Mouse (Mus musculus) ES-Bruce4 (cell line): ENCODE results near the gene Atp5b. TPM values are rescaled to one million over a fixed set of nuclear protein-coding genes. Genes with fewer than 3 reads are reported as not detected.

Experiments used
- H3K27ac ChIP-seq: 2 replicates; pipeline ENCODE4 v1.5.1; 2012; ENCODE audit warnings: low read length, inconsistent platforms; ENCODE audit not compliant: insufficient read depth
- H3K27me3 ChIP-seq: 2 replicates; pipeline ENCODE4 v1.6.1; 2012; ENCODE audit warnings: mild to moderate bottlenecking, low read length, inconsistent platforms; ENCODE audit not compliant: control insufficient read depth, poor library complexity, insufficient read depth, severe bottlenecking
- H3K36me3 ChIP-seq: 2 replicates; pipeline ENCODE4 v1.6.1; 2012; ENCODE audit warnings: inconsistent platforms, mild to moderate bottlenecking, low read length, moderate library complexity; ENCODE audit not compliant: control insufficient read depth, poor library complexity, insufficient read depth, severe bottlenecking
- H3K4me1 ChIP-seq: one replicate; pipeline ENCODE4 v1.8.1; 2011; ENCODE audit warnings: low read length; ENCODE audit not compliant: control insufficient read depth, insufficient read depth
- H3K4me3 ChIP-seq: 2 replicates; pipeline ENCODE4 v1.5.1; 2011; ENCODE audit warnings: low read depth, mild to moderate bottlenecking, low read length
- H3K9ac ChIP-seq: 2 replicates; pipeline ENCODE4 v1.6.1; 2012; ENCODE audit warnings: low read depth, mild to moderate bottlenecking, inconsistent platforms; ENCODE audit not compliant: poor library complexity, severe bottlenecking
- H3K9me3 ChIP-seq: replicated peaks from 2 replicates; pipeline ENCODE4 v1.6.1; 2012; ENCODE audit warnings: mild to moderate bottlenecking, low read length, inconsistent platforms; ENCODE audit not compliant: control insufficient read depth, poor library complexity, insufficient read depth, severe bottlenecking
- CTCF ChIP-seq: IDR thresholded peaks from one replicate; pipeline ENCODE4 v1.8.1; 2011; ENCODE audit warnings: low read depth, low read length
- EP300 ChIP-seq: IDR thresholded peaks from 2 replicates; pipeline ENCODE4 v1.6.1; 2011; ENCODE audit warnings: low read depth, low read length; ENCODE audit not compliant: insufficient read depth
- POLR2A ChIP-seq: IDR thresholded peaks from one replicate; pipeline ENCODE4 v1.8.1; 2011; ENCODE audit warnings: low read length; ENCODE audit not compliant: insufficient read depth
- polyA plus RNA-seq: library from polyadenylated mRNA; stranded (reverse); fragments of >200 nt; gene quantifications from 2 replicates; pipeline ENCODE4 v1.2.4, GENCODE M21; 2011; ENCODE audit warnings: low read depth; ENCODE audit not compliant: missing spikeins, insufficient read depth, insufficient read length

Atp5b gene
- polyA plus RNA-seq, 1 experiment, result 1,323 TPM

DNA sequence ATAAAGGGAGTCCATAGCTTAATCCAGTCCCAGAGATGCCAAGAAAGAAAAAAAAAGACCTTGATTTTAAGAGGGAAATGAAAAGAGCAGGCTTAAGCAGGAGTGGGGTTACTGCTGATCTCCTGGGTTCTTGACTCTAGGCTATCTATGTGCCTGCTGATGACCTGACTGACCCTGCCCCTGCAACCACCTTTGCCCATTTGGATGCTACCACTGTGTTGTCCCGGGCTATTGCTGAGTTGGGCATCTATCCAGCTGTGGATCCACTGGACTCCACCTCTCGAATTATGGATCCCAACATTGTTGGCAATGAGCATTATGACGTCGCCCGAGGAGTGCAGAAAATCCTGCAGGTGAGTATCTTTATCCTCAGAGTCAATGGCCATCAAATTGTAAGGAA is 5.1 kb downstream of the Atp5b start:
- Histone ChIP-seq H3K36me3 (peaks cover 65% of the 10 kb centered on the region), H3K9me3 (no peaks in the 10 kb centered on the region), H3K9ac (no peak overlapping the region), H3K4me1 (no peaks in the 10 kb centered on the region), H3K27me3 (no peaks in the 10 kb centered on the region), H3K4me3 (no peak overlapping the region), H3K27ac (no peak overlapping the region)
- no peak for TF ChIP-seq POLR2A
- no peak for TF ChIP-seq EP300
- TF ChIP-seq CTCF, result no peak

DNA sequence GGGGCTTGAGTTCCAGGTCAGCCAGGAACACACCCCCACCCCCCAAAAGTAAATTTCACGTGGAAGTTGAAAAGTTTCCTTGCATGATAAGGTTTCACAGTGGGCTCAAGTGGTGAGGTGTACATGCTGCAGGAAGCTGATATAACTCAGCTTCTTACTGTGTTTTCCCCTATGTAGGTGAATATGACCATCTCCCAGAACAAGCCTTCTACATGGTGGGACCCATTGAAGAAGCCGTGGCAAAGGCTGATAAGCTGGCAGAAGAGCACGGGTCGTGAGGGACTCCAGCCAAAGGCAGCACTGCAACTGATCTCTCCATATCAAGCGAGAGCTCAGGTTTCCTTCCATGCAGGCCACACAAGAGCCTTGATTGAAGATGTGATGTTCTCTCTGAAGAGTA is 6.8 kb downstream of the Atp5b start:
- Histone ChIP-seq H3K9me3 (no peaks in the 10 kb centered on the region), H3K4me3 (no peak overlapping the region), H3K27me3 (no peaks in the 10 kb centered on the region), H3K27ac (no peak overlapping the region), H3K9ac (no peak overlapping the region), H3K36me3 (peaks cover 56% of the 10 kb centered on the region), H3K4me1 (no peaks in the 10 kb centered on the region)
- TF ChIP-seq CTCF, result no peak
- TF ChIP-seq EP300, result no peak

DNA sequence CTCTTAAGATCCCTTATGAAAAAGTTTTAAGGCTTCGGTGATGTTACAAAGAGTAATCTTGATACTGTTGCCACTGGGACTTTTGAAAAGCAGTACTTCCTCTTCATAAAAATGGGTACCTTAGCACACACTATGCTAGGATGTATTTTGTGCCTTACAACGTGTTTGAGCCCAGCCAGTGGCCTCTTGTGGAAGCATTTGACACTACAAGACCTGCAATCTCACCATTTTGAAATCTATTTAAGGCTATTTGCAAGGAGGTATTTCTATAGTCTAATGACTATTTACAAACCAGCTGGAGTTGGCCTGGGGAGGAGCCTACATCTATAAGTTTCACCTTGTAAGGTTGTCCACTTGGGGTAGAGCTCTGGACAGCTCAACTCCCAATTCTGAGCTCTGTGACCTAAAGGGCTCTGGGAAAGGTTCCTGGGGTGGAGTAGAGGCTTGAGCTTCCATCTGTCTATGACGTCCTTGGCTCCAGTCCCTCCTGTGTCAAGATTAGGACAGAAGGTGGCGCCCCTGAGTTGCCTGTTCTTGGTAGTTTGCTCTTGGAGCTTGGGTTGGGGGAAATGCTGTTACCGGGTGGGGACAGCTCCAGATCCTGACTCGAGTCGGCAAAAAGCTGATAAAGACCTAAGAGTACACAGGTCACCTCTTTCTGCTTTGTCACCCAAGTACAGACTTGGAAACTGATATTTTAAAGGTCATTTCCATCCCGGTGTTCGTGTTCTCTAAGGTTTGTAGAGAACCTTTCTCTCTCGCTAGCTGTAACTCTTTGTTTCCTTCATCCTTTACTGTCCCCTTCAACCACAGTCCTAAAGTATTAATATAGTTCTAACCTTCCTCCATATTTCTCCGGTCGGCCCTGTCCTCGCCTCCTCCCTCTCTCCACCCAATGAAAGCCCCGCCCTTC is 7.8 kb downstream of the Atp5b start:
- Histone ChIP-seq H3K27ac (no peak overlapping the region), H3K27me3 (no peaks in the 10 kb centered on the region), H3K4me1 (no peaks in the 10 kb centered on the region), H3K36me3 (peaks cover 45% of the 10 kb centered on the region), H3K9me3 (no peaks in the 10 kb centered on the region), H3K4me3 (peak overlapping the region; percentile 77; the same call in 1 of the 2 replicates), H3K9ac (peak overlapping the region; percentile 99; the same call in 1 of the 2 replicates)
- TF ChIP-seq EP300, result 0 out of 2 replicates have a peak, but pooled peaks have one; percentile 39
- no peak for TF ChIP-seq POLR2A
- TF ChIP-seq CTCF, result peak; percentile 77

DNA sequence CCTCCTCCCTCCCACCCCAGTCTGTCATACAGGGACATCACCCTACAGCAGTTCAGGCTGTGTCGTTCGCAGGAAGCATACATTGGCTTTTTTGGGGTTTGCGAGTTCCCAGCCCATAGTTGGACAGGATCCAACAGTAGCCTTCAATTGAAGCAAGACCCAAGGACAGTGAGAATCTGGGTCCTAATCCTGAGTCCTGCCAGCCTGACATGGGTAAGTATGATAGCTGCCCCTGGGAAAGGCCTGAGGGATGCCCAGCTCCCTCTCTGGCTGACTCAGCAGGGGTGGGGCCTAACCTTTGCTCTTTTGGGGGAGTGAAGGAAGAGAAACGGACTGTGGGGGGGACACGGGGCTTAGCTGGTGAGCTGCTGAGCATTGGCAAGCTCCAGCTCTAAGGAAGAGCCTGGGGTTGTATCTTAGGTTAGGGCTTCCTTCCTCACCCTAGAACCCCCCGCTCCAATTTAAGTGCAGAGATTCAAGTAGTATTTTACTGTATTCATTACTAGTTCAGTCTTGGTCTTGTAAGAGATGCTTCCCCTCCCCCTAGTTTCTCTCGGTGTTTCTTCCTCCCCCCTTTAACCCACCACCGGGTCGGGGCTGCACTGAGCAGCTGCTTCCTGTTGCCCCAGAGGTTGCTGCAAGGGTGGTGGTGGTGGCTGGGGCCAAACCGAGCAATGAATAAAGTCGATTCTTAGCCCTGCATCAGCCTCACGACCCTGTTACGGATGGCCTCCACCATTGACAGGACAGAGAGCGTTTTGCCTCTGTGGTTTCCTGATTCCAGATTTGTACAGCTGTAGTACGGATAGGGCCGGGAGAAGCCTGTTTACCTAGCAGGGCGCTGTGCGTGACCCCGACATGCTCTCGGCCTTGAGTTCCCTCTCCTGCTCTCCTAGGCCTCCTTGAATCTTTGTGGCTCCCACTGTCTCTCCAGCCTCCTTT is 8.8 kb downstream of the Atp5b start, which contains the start of gene Baz2a:
Baz2a (plus strand) TSS at position 14 of the 942 bp plus-strand sequence.
- Histone ChIP-seq H3K4me1 (no peaks in the 10 kb centered on the region), H3K27ac (peak within 1 kb of the TSS; percentile 59), H3K9ac (peak within 1 kb of the TSS; percentile 99), H3K9me3 (no peaks in the 10 kb centered on the region), H3K27me3 (no peaks in the 10 kb centered on the region), H3K36me3 (peaks cover 36% of the 10 kb centered on the region), H3K4me3 (peak within 1 kb of the TSS; percentile 77)
- TF ChIP-seq POLR2A (no peak), CTCF (no peak), EP300 (no peak)

DNA sequence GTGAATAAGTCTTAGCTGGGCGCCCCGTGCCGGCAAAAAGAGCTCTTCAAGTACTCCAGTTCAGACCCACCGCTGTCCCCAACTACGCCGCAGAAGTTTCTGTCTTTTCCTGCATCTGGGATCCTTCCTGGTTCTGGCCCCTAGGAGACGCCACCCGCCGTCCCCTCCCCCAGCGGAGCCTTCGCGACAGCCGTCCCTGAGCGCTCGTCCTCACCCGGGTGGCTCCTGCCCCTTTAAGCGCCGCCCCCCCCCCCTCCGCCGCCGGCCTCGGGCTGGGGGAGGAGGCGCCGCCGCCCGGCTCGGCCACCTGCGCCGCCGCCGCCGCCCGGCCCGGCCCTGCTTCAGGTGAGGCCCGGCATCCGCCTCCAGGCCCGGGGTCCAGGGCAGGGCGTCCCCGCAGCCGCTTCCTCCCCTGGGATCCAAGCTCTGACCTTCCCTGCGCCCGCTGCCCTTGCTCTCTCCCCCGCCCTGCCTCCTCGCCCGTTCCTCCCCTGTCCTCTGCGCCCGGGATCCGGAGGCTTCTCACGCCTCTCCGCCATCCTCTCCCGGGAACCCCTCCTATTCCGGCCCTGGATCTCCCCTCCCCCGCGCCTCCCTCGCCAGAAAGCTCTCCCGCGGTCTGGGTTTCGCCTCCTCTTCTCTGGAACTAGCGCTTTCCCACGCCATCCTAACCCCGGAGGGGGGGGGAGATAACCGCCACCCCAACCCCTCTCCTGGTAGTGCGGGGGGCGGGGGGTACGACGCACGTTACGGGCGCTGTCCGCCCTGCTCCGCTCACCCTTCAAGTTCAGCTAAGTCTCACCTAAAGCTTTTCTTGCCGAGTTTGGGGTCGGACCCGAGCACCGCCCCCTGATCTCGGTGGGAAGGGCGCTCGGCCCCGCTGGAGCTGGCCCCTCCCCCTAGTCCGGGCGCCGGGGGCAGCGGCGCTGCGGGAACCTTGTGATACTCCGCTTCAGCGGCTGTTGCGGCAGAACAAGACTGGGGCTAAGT is 9.7 kb downstream of the Atp5b start:
- Histone ChIP-seq H3K9me3 (no peaks in the 10 kb centered on the region), H3K9ac (peak overlapping the region; percentile 99), H3K27me3 (no peaks in the 10 kb centered on the region), H3K36me3 (peaks cover 27% of the 10 kb centered on the region), H3K4me3 (peak overlapping the region; percentile 92), H3K27ac (peak overlapping the region; percentile 92), H3K4me1 (no peaks in the 10 kb centered on the region)
- peak; percentile 25 for TF ChIP-seq CTCF
- 0 out of 2 replicates have a peak, but pooled peaks have one; percentile 37 for TF ChIP-seq EP300
- peak; percentile 42 for TF ChIP-seq POLR2A
